Mouse (Mus musculus) midbrain, embryonic 10.5 days (tissue): Measurements from ENCODE around the gene Olfr544. TPM values are rescaled to one million over a fixed set of nuclear protein-coding genes. Genes with fewer than 3 reads are reported as not detected.

Source experiments
- DNase-seq: peaks from one replicate; pipeline ENCODE4 v3.0.0-alpha.2; 2017; ENCODE audit warnings: low spot score
- H3K27ac ChIP-seq: fragments of 300-500 bp; sonication (generic); replicated peaks from 2 replicates; pipeline ENCODE4 v1.5.1; 2016; ENCODE audit warnings: mild to moderate bottlenecking
- H3K27me3 ChIP-seq: fragments of 300-500 bp; sonication (generic); 2 replicates; pipeline ENCODE4 v1.6.1; 2016; ENCODE audit warnings: low read depth, mild to moderate bottlenecking; ENCODE audit not compliant: poor library complexity, severe bottlenecking
- H3K36me3 ChIP-seq: fragments of 300-500 bp; sonication (generic); 2 replicates; pipeline ENCODE4 v1.6.1; 2016; ENCODE audit warnings: mild to moderate bottlenecking, moderate library complexity
- H3K4me1 ChIP-seq: fragments of 300-500 bp; sonication (generic); 2 replicates; pipeline ENCODE4 v1.6.1; 2016
- H3K4me3 ChIP-seq: fragments of 300-500 bp; sonication (generic); 2 replicates; pipeline ENCODE4 v1.5.1; 2016; ENCODE audit warnings: mild to moderate bottlenecking, moderate library complexity
- H3K9me3 ChIP-seq: fragments of 300-500 bp; sonication (generic); replicated peaks from 2 replicates; pipeline ENCODE4 v1.6.1; 2016; ENCODE audit warnings: mild to moderate bottlenecking
- WGBS: fragments of 180-500 bp; shearing (Covaris S2); methylation state at CpG from one replicate; pipeline ENCODE4 v1.1.7; 2016; 5-methylcytosine and 5-hydroxymethylcytosine counted together
- polyA plus RNA-seq: library from polyadenylated mRNA; unstranded; fragments of >200 nt; fragmentation: Nextera tagmentation; extraction: Ambion mirVana; gene quantifications from 2 replicates; pipeline ENCODE4 v1.2.1, GENCODE M21; 2016

Gene Olfr544
- polyA plus RNA-seq = 0.11 and 0.17 TPM in 2 replicates

- Histone ChIP-seq H3K36me3 (no peaks in the 10 kb centered on the region), H3K27ac (no peak within 1 kb of the TSS), H3K9me3 (no peaks in the 10 kb centered on the region), H3K4me3 (no peak within 1 kb of the TSS), H3K27me3 (no peaks in the 10 kb centered on the region), H3K4me1 (no peaks in the 10 kb centered on the region)
- DNase-seq = no peak
- WGBS = 65% methylated on average over 1 of the region's 1 CpGs
Measured at GRCm38 (mm10) chr7:102488161-102488560, at the start of gene Olfr544. TSS of gene Olfr544 (minus strand) at chr7:102488313.

- H3K36me3 ChIP-seq = no peaks in the 10 kb centered on the region
- whole genome bisulfite sequencing = 67% methylated on average over 1 of the region's 1 CpGs
- H3K4me1 ChIP-seq = no peaks in the 10 kb centered on the region
- H3K4me3 ChIP-seq = no peak within 1 kb of the TSS
- no peaks in the 10 kb centered on the region for H3K27me3 ChIP-seq
- DNase-seq = no peak
- H3K27ac ChIP-seq = no peak within 1 kb of the TSS
- no peaks in the 10 kb centered on the region for H3K9me3 ChIP-seq
Measured at GRCm38 (mm10) chr7:102534449-102534848, 46.3 kb upstream of the Olfr544 start, which contains the start of gene Olfr547. TSS of gene Olfr547 (plus strand) at chr7:102534749.

- Histone ChIP-seq H3K4me3 (no peak overlapping the region), H3K36me3 (no peaks in the 10 kb centered on the region), H3K4me1 (no peaks in the 10 kb centered on the region), H3K27me3 (no peaks in the 10 kb centered on the region), H3K9me3 (no peaks in the 10 kb centered on the region), H3K27ac (no peak overlapping the region)
- 86% methylated on average over 1 of the region's 1 CpGs for WGBS
- DNase-seq = no peak
Measured at GRCm38 (mm10) chr7:102529052-102529451, 40.9 kb upstream of the Olfr544 start.

- H3K4me3 ChIP-seq = no peak overlapping the region
- H3K4me1 ChIP-seq = peaks cover 4% of the 10 kb centered on the region
- H3K36me3 ChIP-seq = no peaks in the 10 kb centered on the region
- no peak overlapping the region for H3K27ac ChIP-seq
- H3K9me3 ChIP-seq = no peaks in the 10 kb centered on the region
- no peak for DNase-seq
- WGBS = 89% methylated on average over 2 of the region's 2 CpGs
- peaks cover 36% of the 10 kb centered on the region for H3K27me3 ChIP-seq
Measured at GRCm38 (mm10) chr7:102517051-102517335, 28.9 kb upstream of the Olfr544 start.

- H3K4me1 ChIP-seq = peaks cover 4% of the 10 kb centered on the region
- DNase-seq = no peak
- no peaks in the 10 kb centered on the region for H3K9me3 ChIP-seq
- no peaks in the 10 kb centered on the region for H3K36me3 ChIP-seq
- no peak overlapping the region for H3K4me3 ChIP-seq
- H3K27ac ChIP-seq = no peak overlapping the region
- 86% methylated on average over 10 of the region's 10 CpGs for WGBS
- peaks cover 41% of the 10 kb centered on the region for H3K27me3 ChIP-seq
Measured at GRCm38 (mm10) chr7:102516261-102517050, 28.3 kb upstream of the Olfr544 start.

GRCm38 (mm10) chr7:102514144-102514543 is 26.0 kb upstream of the Olfr544 start:
- Histone ChIP-seq H3K27ac (no peak overlapping the region), H3K9me3 (no peaks in the 10 kb centered on the region), H3K4me3 (no peak overlapping the region), H3K27me3 (peaks cover 47% of the 10 kb centered on the region), H3K36me3 (no peaks in the 10 kb centered on the region), H3K4me1 (peaks cover 4% of the 10 kb centered on the region)
- 81% methylated on average over 4 of the region's 4 CpGs for WGBS
- DNase-seq = no peak

GRCm38 (mm10) chr7:102512814-102513435 is 24.8 kb upstream of the Olfr544 start:
- peak; percentile 88 for DNase-seq
- H3K27ac ChIP-seq = peak overlapping the region; percentile 85
- H3K4me3 ChIP-seq = peak overlapping the region; percentile 65
- under 1% methylated on average over 54 of the region's 54 CpGs for WGBS
- H3K27me3 ChIP-seq = peaks cover 47% of the 10 kb centered on the region
- H3K9me3 ChIP-seq = no peaks in the 10 kb centered on the region
- H3K4me1 ChIP-seq = peaks cover 4% of the 10 kb centered on the region
- no peaks in the 10 kb centered on the region for H3K36me3 ChIP-seq

- H3K4me3 ChIP-seq = no peak overlapping the region
- DNase-seq = peak; percentile 10
- no peaks in the 10 kb centered on the region for H3K36me3 ChIP-seq
- no peaks in the 10 kb centered on the region for H3K9me3 ChIP-seq
- no peak overlapping the region for H3K27ac ChIP-seq
- peaks cover 47% of the 10 kb centered on the region for H3K27me3 ChIP-seq
- H3K4me1 ChIP-seq = peaks cover 4% of the 10 kb centered on the region
- 92% methylated on average over 10 of the region's 10 CpGs for WGBS
Measured at GRCm38 (mm10) chr7:102511927-102512326, 23.8 kb upstream of the Olfr544 start.

- no peak overlapping the region for H3K27ac ChIP-seq
- no peak overlapping the region for H3K4me3 ChIP-seq
- H3K4me1 ChIP-seq = peaks cover 4% of the 10 kb centered on the region
- 83% methylated on average over 7 of the region's 7 CpGs for WGBS
- peaks cover 35% of the 10 kb centered on the region for H3K27me3 ChIP-seq
- H3K36me3 ChIP-seq = no peaks in the 10 kb centered on the region
- no peak for DNase-seq
- no peaks in the 10 kb centered on the region for H3K9me3 ChIP-seq
Measured at GRCm38 (mm10) chr7:102509726-102510125, 21.6 kb upstream of the Olfr544 start.

- no peaks in the 10 kb centered on the region for H3K36me3 ChIP-seq
- no peak overlapping the region for H3K27ac ChIP-seq
- H3K9me3 ChIP-seq = no peaks in the 10 kb centered on the region
- WGBS = 90% methylated on average over 6 of the region's 6 CpGs
- H3K4me1 ChIP-seq = peaks cover 4% of the 10 kb centered on the region
- peak; percentile 9 for DNase-seq
- H3K4me3 ChIP-seq = no peak overlapping the region
- H3K27me3 ChIP-seq = peaks cover 24% of the 10 kb centered on the region
Measured at GRCm38 (mm10) chr7:102508666-102509065, 20.6 kb upstream of the Olfr544 start.

GRCm38 (mm10) chr7:102508066-102508465 is 20.0 kb upstream of the Olfr544 start:
- 88% methylated on average over 9 of the region's 9 CpGs for WGBS
- no peak overlapping the region for H3K4me3 ChIP-seq
- DNase-seq = peak; percentile 10
- no peak overlapping the region for H3K27ac ChIP-seq
- H3K27me3 ChIP-seq = peaks cover 19% of the 10 kb centered on the region
- H3K36me3 ChIP-seq = no peaks in the 10 kb centered on the region
- H3K4me1 ChIP-seq = peaks cover 4% of the 10 kb centered on the region
- no peaks in the 10 kb centered on the region for H3K9me3 ChIP-seq

GRCm38 (mm10) chr7:102506848-102507247 is 18.7 kb upstream of the Olfr544 start:
- WGBS = 45% methylated on average over 3 of the region's 3 CpGs
- Histone ChIP-seq H3K4me3 (no peak overlapping the region), H3K36me3 (no peaks in the 10 kb centered on the region), H3K4me1 (no peaks in the 10 kb centered on the region), H3K27ac (no peak overlapping the region), H3K9me3 (no peaks in the 10 kb centered on the region), H3K27me3 (peaks cover 10% of the 10 kb centered on the region)
- DNase-seq = peak; percentile 73

GRCm38 (mm10) chr7:102501986-102502385 is 13.9 kb upstream of the Olfr544 start:
- H3K27me3 ChIP-seq = no peaks in the 10 kb centered on the region
- WGBS = 81% methylated on average over 5 of the region's 5 CpGs
- H3K4me1 ChIP-seq = no peaks in the 10 kb centered on the region
- H3K4me3 ChIP-seq = no peak overlapping the region
- no peaks in the 10 kb centered on the region for H3K36me3 ChIP-seq
- H3K27ac ChIP-seq = no peak overlapping the region
- DNase-seq = no peak
- no peaks in the 10 kb centered on the region for H3K9me3 ChIP-seq
